Mouse (Mus musculus) myocyte (in vitro differentiated cells): ENCODE data around the gene Slc39a9. TPM values are rescaled to one million over a fixed set of nuclear protein-coding genes. Genes with fewer than 3 reads are reported as not detected.

ENCODE experiments used
- H3K27me3 ChIP-seq: one replicate; pipeline ENCODE4 v1.6.1; 2011; ENCODE audit not compliant: control insufficient read depth, insufficient read depth, insufficient read length
- H3K36me3 ChIP-seq: one replicate; pipeline ENCODE4 v1.6.1; 2011; ENCODE audit not compliant: control insufficient read depth, insufficient read depth
- H3K4me2 ChIP-seq: one replicate; pipeline ENCODE4 v1.6.1; 2011; ENCODE audit warnings: low read depth, control low read depth
- H3K4me3 ChIP-seq: one replicate; pipeline ENCODE4 v1.5.1; 2011; ENCODE audit warnings: mild to moderate bottlenecking, control low read depth, moderate library complexity
- H3K79me2 ChIP-seq: one replicate; pipeline ENCODE4 v1.6.1; 2011; ENCODE audit not compliant: control insufficient read depth, insufficient read depth
- H3ac ChIP-seq: one replicate; pipeline ENCODE4 v1.6.1; 2011; ENCODE audit not compliant: control insufficient read depth, insufficient read length
- CEBPB ChIP-seq: IDR thresholded peaks from 2 replicates; pipeline ENCODE4 v1.6.1; 2011; ENCODE audit warnings: mild to moderate bottlenecking, moderate library complexity; ENCODE audit not compliant: poor library complexity, insufficient read depth, severe bottlenecking
- E2F4 ChIP-seq: IDR thresholded peaks from one replicate; pipeline ENCODE4 v1.6.1; 2011; ENCODE audit warnings: mild to moderate bottlenecking, control low read depth, moderate library complexity; ENCODE audit not compliant: insufficient read depth
- MAX ChIP-seq: IDR thresholded peaks from one replicate; pipeline ENCODE4 v1.6.1; 2011; ENCODE audit warnings: low read depth, mild to moderate bottlenecking, control low read depth
- MYOD1 ChIP-seq, 3 experiments: IDR thresholded peaks; one replicate each; pipeline ENCODE4 v1.6.1; 2011; ENCODE audit warnings: control low read depth in 2 of 3, low read depth in 2 of 3, mild to moderate bottlenecking in 2 of 3, moderate library complexity in 1 of 3; ENCODE audit not compliant: insufficient read length in 2 of 3, control insufficient read depth in 1 of 3
- MYOG ChIP-seq, 3 experiments: IDR thresholded peaks; one replicate each; pipeline ENCODE4 v1.6.1; 2011; ENCODE audit warnings: control low read depth in 2 of 3, low read depth in 2 of 3, mild to moderate bottlenecking in 2 of 3; ENCODE audit not compliant: insufficient read length in 2 of 3, control insufficient read depth in 1 of 3, insufficient read depth in 1 of 3
- POLR2A ChIP-seq: IDR thresholded peaks from one replicate; pipeline ENCODE4 v1.6.1; 2011; ENCODE audit warnings: low read depth, mild to moderate bottlenecking, control low read depth, moderate library complexity; ENCODE audit not compliant: insufficient read length
- POLR2AphosphoS2 ChIP-seq: IDR thresholded peaks from one replicate; pipeline ENCODE4 v1.6.1; 2011; ENCODE audit warnings: low read depth, control low read depth; ENCODE audit not compliant: insufficient read length
- REST ChIP-seq: IDR thresholded peaks from one replicate; pipeline ENCODE4 v1.6.1; 2011; ENCODE audit warnings: mild to moderate bottlenecking, control low read depth, moderate library complexity; ENCODE audit not compliant: insufficient read depth, insufficient read length
- SRF ChIP-seq: IDR thresholded peaks from one replicate; pipeline ENCODE4 v1.6.1; 2011; ENCODE audit warnings: low read depth; ENCODE audit not compliant: control insufficient read depth, insufficient read length
- TCF12 ChIP-seq: IDR thresholded peaks from one replicate; pipeline ENCODE4 v1.6.1; 2011; ENCODE audit warnings: mild to moderate bottlenecking, control low read depth; ENCODE audit not compliant: poor library complexity, insufficient read depth, severe bottlenecking
- TCF3 ChIP-seq: IDR thresholded peaks from one replicate; pipeline ENCODE4 v1.6.1; 2011; ENCODE audit warnings: low read depth, control low read depth; ENCODE audit not compliant: insufficient read length
- USF1 ChIP-seq: IDR thresholded peaks from one replicate; pipeline ENCODE4 v1.6.1; 2011; ENCODE audit warnings: low read depth, mild to moderate bottlenecking, control low read depth, moderate library complexity
- polyA plus RNA-seq: library from polyadenylated mRNA; unstranded; fragments of >200 nt; fragmentation: generic; extraction: Trizol; gene quantifications from one replicate; pipeline ENCODE4 v1.2.1, GENCODE M21; 2012; ENCODE audit warnings: missing spikeins

Gene Slc39a9
- polyA plus RNA-seq, 1 experiment, result 16.6 TPM

DNA sequence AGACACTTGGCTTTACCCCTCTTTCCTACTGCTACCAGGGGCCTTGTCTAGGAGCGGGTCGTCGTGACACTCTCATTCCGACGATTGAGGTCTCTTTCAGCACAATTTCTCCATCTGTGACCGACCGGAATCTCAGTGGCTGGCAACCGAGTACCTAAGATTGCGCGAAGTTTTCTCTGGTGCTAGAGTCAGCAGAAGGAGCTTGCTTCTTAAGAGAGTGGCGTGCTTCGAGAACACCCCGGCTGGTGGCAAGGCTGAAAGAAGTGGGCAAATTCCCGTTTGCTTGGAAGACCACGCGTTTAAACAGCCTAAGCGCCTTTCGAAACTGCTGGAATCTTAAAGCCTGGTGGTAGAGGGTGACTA is 804 bp downstream of the Slc39a9 start:
- TF ChIP-seq POLR2AphosphoS2 (no peak), CEBPB (no peak), MYOD1 (IDR thresholded peaks at IDR 0.05; ENCODE audit: control insufficient read depth in 1 of 3, insufficient read length in 2 of 3, low read depth in 2 of 3) (no peak), MAX (no peak), TCF3 (no peak), SRF (no peak), USF1 (no peak), POLR2A (no peak)
- peaks cover 23% of the 10 kb centered on the region for H3K36me3 ChIP-seq
- H3K4me3 ChIP-seq, result peak overlapping the region; percentile 87
- H3K79me2 ChIP-seq, result peaks cover 92% of the 10 kb centered on the region
- no peaks in the 10 kb centered on the region for H3K27me3 ChIP-seq
- peak overlapping the region; percentile 46 for H3ac ChIP-seq
- peak overlapping the region; percentile 63 for H3K4me2 ChIP-seq

DNA sequence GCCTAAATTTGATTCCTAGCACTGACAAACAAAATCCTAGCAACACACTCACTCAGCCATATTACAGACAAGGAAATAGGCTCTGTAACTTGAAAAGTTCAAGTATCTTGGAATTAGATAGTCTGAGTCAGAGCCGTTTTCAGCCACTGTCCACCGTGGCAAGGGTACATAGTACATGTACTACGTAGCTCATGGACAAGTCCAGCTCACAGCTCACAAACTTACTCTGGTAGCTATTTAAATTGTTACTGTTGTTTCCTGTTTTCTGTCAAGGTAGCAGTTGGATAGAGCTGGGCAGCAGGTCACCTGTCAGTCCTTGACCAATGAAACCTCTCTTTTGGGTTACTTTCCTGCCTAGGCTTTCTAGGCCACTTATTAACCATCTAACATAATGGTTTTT is 2.7 kb downstream of the Slc39a9 start:
- Histone ChIP-seq H3K36me3 (peaks cover 7% of the 10 kb centered on the region), H3K4me3 (no peak overlapping the region), H3K27me3 (no peaks in the 10 kb centered on the region), H3ac (no peak overlapping the region), H3K4me2 (peak overlapping the region; percentile 63), H3K79me2 (peaks cover 80% of the 10 kb centered on the region)
- TF ChIP-seq MYOD1 (IDR thresholded peaks at IDR 0.05; ENCODE audit: control insufficient read depth in 1 of 3, insufficient read length in 2 of 3, low read depth in 2 of 3), result no peak
- no peak for TF ChIP-seq MAX
- TF ChIP-seq USF1, result no peak

DNA sequence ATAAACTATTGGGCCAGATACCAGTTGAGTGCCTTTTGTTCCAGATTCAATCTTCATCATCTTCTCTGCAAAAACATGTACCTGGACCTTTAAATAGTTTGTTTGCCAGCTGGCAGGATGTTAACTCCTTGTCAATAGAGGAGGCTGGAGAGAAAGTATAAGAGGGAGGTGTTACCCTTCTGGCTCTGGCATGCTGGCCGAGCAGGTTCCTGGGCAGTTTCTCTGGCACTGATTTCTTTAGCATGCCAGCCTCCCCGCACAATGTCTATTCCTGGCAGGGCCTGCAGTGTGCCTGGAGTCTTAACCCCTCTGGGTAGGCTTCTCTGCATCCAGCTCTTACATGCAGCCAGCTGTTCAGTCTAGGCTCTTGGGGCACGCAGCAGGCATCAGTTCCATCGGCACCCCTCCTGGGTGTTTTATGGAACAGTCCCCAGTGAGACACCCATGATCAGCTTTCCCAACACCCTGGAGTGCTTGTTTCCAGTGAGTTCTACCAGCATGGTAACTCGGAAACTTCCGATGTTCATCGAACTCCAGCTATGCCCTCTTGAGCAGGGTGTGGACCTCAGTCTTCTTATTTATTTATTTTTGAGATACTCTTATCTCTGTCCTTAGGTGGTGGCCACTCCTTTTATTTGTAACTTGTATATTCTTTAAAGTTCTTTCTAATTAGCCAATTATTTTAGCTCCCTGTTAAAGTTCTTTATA is 10.4 kb downstream of the Slc39a9 start:
- H3K4me3 ChIP-seq, result no peak overlapping the region
- H3K4me2 ChIP-seq, result no peak overlapping the region
- TF ChIP-seq E2F4 (no peak), MAX (no peak), MYOG (IDR thresholded peaks at IDR 0.05; ENCODE audit: control insufficient read depth in 1 of 3, insufficient read depth in 1 of 3, insufficient read length in 2 of 3, low read depth in 2 of 3) (no peak), TCF12 (no peak), TCF3 (no peak), USF1 (no peak), CEBPB (no peak)

DNA sequence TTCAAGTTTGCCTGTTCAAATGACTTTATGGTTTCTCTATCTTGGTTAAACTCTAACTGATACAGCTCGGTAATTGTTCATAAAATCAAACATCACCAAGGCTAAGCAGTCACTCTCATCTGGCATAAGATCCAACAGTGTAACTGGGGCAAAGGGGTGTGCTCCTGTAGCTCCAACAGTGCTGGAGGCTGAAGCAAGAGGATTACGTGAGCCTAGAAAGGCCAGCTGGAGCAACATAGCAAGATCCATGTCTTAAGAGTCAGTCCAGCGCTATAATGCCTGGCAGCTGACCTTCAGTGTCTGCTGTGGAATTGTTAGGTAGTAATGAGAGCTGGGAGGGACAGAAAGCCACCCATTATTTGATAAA is 11.0 kb downstream of the Slc39a9 start:
- H3K4me3 ChIP-seq, result no peak overlapping the region
- TF ChIP-seq POLR2A (no peak), POLR2AphosphoS2 (no peak), SRF (no peak), TCF12 (no peak), E2F4 (no peak), MYOD1 (IDR thresholded peaks at IDR 0.05; ENCODE audit: control insufficient read depth in 1 of 3, insufficient read length in 2 of 3, low read depth in 2 of 3) (no peak), MYOG (IDR thresholded peaks at IDR 0.05; ENCODE audit: control insufficient read depth in 1 of 3, insufficient read depth in 1 of 3, insufficient read length in 2 of 3, low read depth in 2 of 3) (no peak), CEBPB (no peak), USF1 (no peak), MAX (no peak), REST (no peak)
- peaks cover 17% of the 10 kb centered on the region for H3K79me2 ChIP-seq
- H3K36me3 ChIP-seq, result no peaks in the 10 kb centered on the region
- no peak overlapping the region for H3ac ChIP-seq
- H3K27me3 ChIP-seq, result no peaks in the 10 kb centered on the region
- H3K4me2 ChIP-seq, result no peak overlapping the region

More for the DNA sequence above, 10.4 kb downstream of the Slc39a9 start:
- Histone ChIP-seq H3K27me3 (no peaks in the 10 kb centered on the region), H3K36me3 (no peaks in the 10 kb centered on the region), H3ac (no peak overlapping the region), H3K79me2 (peaks cover 20% of the 10 kb centered on the region)

DNA sequence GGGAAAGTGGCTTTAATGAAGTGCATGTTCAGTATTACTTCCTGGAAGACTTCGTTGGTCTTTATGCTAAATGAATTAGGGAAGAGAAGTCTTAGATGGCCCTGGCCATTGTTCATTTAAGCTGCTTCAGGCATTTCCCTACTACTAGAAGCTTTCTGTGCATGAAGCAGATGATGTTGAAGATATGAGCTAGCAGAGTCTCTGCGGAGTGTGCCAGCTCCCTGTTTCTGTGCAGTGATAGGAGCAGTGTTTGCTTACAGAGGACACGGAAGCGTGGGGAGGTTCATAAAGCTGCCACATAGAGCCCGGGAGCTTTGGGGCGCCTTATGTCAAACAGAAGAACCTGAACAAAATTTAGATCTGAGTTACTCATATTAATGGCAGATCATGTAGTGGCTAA is 15.0 kb downstream of the Slc39a9 start:
- H3K4me2 ChIP-seq, result no peak overlapping the region
- H3ac ChIP-seq, result no peak overlapping the region
- peaks cover 10% of the 10 kb centered on the region for H3K79me2 ChIP-seq
- TF ChIP-seq REST, result no peak
- no peak for TF ChIP-seq TCF12
- TF ChIP-seq MYOG (IDR thresholded peaks at IDR 0.05; ENCODE audit: control insufficient read depth in 1 of 3, insufficient read depth in 1 of 3, insufficient read length in 2 of 3, low read depth in 2 of 3), result no peak
- no peak for TF ChIP-seq POLR2A
- no peak for TF ChIP-seq USF1
- TF ChIP-seq CEBPB, result no peak
- no peak overlapping the region for H3K4me3 ChIP-seq
- H3K36me3 ChIP-seq, result peaks cover 3% of the 10 kb centered on the region
- H3K27me3 ChIP-seq, result no peaks in the 10 kb centered on the region
